Mouse (Mus musculus) small intestine, adult 2 months (tissue): Measurements from ENCODE around the gene Rpl23a. TPM values are rescaled to one million over a fixed set of nuclear protein-coding genes. Genes with fewer than 3 reads are reported as not detected.

Experiments used
- H3K27ac ChIP-seq: fragments of 200-500 bp; 2 replicates; pipeline ENCODE4 v1.5.1; 2012; ENCODE audit warnings: low read depth, low read length, control low read depth, inconsistent platforms; ENCODE audit not compliant: insufficient read depth
- H3K27me3 ChIP-seq: fragments of 200-500 bp; 2 replicates; pipeline ENCODE4 v1.6.1; 2012; ENCODE audit warnings: mild to moderate bottlenecking, moderate library complexity, low read length, inconsistent platforms; ENCODE audit not compliant: control insufficient read depth, insufficient read depth
- H3K36me3 ChIP-seq: fragments of 200-500 bp; 2 replicates; pipeline ENCODE4 v1.6.1; 2012; ENCODE audit warnings: mild to moderate bottlenecking, low read length, control low read depth, inconsistent platforms; ENCODE audit not compliant: control insufficient read depth, insufficient read depth
- H3K4me1 ChIP-seq: fragments of 200-500 bp; 2 replicates; pipeline ENCODE4 v1.6.1; 2012; ENCODE audit warnings: low read length, inconsistent platforms, mixed read lengths; ENCODE audit not compliant: control insufficient read depth, insufficient read depth, insufficient read length
- H3K4me3 ChIP-seq: fragments of 200-500 bp; 2 replicates; pipeline ENCODE4 v1.5.1; 2012; ENCODE audit warnings: low read depth, mild to moderate bottlenecking, control low read depth, inconsistent platforms, low read length, moderate library complexity
- CTCF ChIP-seq: fragments of 200-500 bp; IDR thresholded peaks from 2 replicates; pipeline ENCODE4 v1.5.1; 2012; ENCODE audit warnings: low read depth, mild to moderate bottlenecking, control low read depth, inconsistent platforms, low read length, moderate library complexity, mixed read lengths; ENCODE audit not compliant: insufficient replicate concordance, insufficient read length; ENCODE audit errors: extremely low read depth
- POLR2A ChIP-seq: fragments of 200-500 bp; IDR thresholded peaks from 2 replicates; pipeline ENCODE4 v1.6.1; 2012; ENCODE audit warnings: low read depth, mild to moderate bottlenecking, control low read depth, inconsistent platforms, low read length, moderate library complexity
- WGBS: fragments of 180-500 bp; shearing (Covaris S2); methylation state at CpG from one replicate; pipeline ENCODE4 v1.1.7; 2018; 5-methylcytosine and 5-hydroxymethylcytosine counted together
- polyA plus RNA-seq: library from polyadenylated mRNA; depleted of rRNA; stranded (reverse); fragments of >200 nt; gene quantifications from 2 replicates; pipeline ENCODE4 v1.2.3, GENCODE M21; 2012

The Rpl23a gene
- polyA plus RNA-seq, 1 experiment: 66.4 TPM

- H3K27me3 ChIP-seq: no peaks in the 10 kb centered on the region
- H3K4me3 ChIP-seq: peak within 1 kb of the TSS; percentile 71
- TF ChIP-seq CTCF (no peak), POLR2A (peak; percentile 36; the same call in 1 of the 2 replicates)
- peaks cover 43% of the 10 kb centered on the region for H3K4me1 ChIP-seq
- peaks cover 18% of the 10 kb centered on the region for H3K36me3 ChIP-seq
- WGBS: under 1% methylated on average over 78 of the region's 78 CpGs
- H3K27ac ChIP-seq: peak within 1 kb of the TSS; percentile 97
These were observed 18.2 kb downstream of the Rpl23a start, which contains the start of gene Traf4 for GRCm38 (mm10) chr11:78164924-78165760. Traf4 (minus strand) TSS chr11:78165589.

- TF ChIP-seq POLR2A: no peak
- TF ChIP-seq CTCF: no peak
- Histone ChIP-seq H3K4me3 (peak overlapping the region; percentile 71), H3K4me1 (peaks cover 43% of the 10 kb centered on the region), H3K27ac (peak overlapping the region; percentile 81), H3K36me3 (peaks cover 22% of the 10 kb centered on the region), H3K27me3 (no peaks in the 10 kb centered on the region)
- WGBS: under 1% methylated on average over 14 of the region's 14 CpGs
These were observed 18.8 kb downstream of the Rpl23a start for GRCm38 (mm10) chr11:78164604-78164923.

- 2% methylated on average over 22 of the region's 22 CpGs for WGBS
- Histone ChIP-seq H3K27me3 (no peaks in the 10 kb centered on the region), H3K27ac (peak overlapping the region; percentile 81), H3K4me3 (peak overlapping the region; percentile 71), H3K36me3 (peaks cover 25% of the 10 kb centered on the region), H3K4me1 (peaks cover 43% of the 10 kb centered on the region)
- no peak for TF ChIP-seq CTCF
- TF ChIP-seq POLR2A: no peak
These were observed 19.4 kb downstream of the Rpl23a start for GRCm38 (mm10) chr11:78163681-78164603.

- peak overlapping the region; percentile 71 for H3K4me3 ChIP-seq
- 84% methylated on average over 2 of the region's 2 CpGs for WGBS
These were observed 20.3 kb downstream of the Rpl23a start for GRCm38 (mm10) chr11:78163045-78163444.

GRCm38 (mm10) chr11:78162504-78162903 lies 20.9 kb downstream of the Rpl23a start:
- H3K4me3 ChIP-seq: no peak overlapping the region
- H3K27ac ChIP-seq: no peak overlapping the region
- TF ChIP-seq POLR2A: no peak
- no peak for TF ChIP-seq CTCF
- H3K36me3 ChIP-seq: peaks cover 37% of the 10 kb centered on the region
- H3K27me3 ChIP-seq: no peaks in the 10 kb centered on the region
- WGBS: 31% methylated on average over 6 of the region's 6 CpGs
- peaks cover 36% of the 10 kb centered on the region for H3K4me1 ChIP-seq

More at GRCm38 (mm10) chr11:78163045-78163444, 20.3 kb downstream of the Rpl23a start:
- Histone ChIP-seq H3K27ac (no peak overlapping the region), H3K27me3 (no peaks in the 10 kb centered on the region), H3K36me3 (peaks cover 32% of the 10 kb centered on the region), H3K4me1 (peaks cover 41% of the 10 kb centered on the region)
- TF ChIP-seq POLR2A: no peak

- Histone ChIP-seq H3K36me3 (peaks cover 39% of the 10 kb centered on the region), H3K27me3 (no peaks in the 10 kb centered on the region), H3K4me3 (no peak overlapping the region), H3K4me1 (peaks cover 30% of the 10 kb centered on the region), H3K27ac (no peak overlapping the region)
- 44% methylated on average over 4 of the region's 4 CpGs for WGBS
- TF ChIP-seq CTCF: no peak
These were observed 21.4 kb downstream of the Rpl23a start for GRCm38 (mm10) chr11:78161968-78162367.

- Histone ChIP-seq H3K27me3 (no peaks in the 10 kb centered on the region), H3K36me3 (peaks cover 39% of the 10 kb centered on the region), H3K4me3 (no peak overlapping the region), H3K27ac (no peak overlapping the region), H3K4me1 (peaks cover 28% of the 10 kb centered on the region)
- 90% methylated on average over 14 of the region's 14 CpGs for WGBS
- no peak for TF ChIP-seq POLR2A
- no peak for TF ChIP-seq CTCF
These were observed 22.2 kb downstream of the Rpl23a start for GRCm38 (mm10) chr11:78161169-78161568.
